Mouse (Mus musculus): ENCODE data around the gene Mid1. TPM values are rescaled to one million over a fixed set of nuclear protein-coding genes. Genes with fewer than 3 reads are reported as not detected.
"Not testable (repeated sequence)": the region's sequence is repeated elsewhere in the genome, so short reads cannot be mapped to it uniquely, and the experiment has no call there.

Gene Mid1
- polyA plus RNA-seq, 1 experiment from 2014 or later, result 4.7 TPM

DNA sequence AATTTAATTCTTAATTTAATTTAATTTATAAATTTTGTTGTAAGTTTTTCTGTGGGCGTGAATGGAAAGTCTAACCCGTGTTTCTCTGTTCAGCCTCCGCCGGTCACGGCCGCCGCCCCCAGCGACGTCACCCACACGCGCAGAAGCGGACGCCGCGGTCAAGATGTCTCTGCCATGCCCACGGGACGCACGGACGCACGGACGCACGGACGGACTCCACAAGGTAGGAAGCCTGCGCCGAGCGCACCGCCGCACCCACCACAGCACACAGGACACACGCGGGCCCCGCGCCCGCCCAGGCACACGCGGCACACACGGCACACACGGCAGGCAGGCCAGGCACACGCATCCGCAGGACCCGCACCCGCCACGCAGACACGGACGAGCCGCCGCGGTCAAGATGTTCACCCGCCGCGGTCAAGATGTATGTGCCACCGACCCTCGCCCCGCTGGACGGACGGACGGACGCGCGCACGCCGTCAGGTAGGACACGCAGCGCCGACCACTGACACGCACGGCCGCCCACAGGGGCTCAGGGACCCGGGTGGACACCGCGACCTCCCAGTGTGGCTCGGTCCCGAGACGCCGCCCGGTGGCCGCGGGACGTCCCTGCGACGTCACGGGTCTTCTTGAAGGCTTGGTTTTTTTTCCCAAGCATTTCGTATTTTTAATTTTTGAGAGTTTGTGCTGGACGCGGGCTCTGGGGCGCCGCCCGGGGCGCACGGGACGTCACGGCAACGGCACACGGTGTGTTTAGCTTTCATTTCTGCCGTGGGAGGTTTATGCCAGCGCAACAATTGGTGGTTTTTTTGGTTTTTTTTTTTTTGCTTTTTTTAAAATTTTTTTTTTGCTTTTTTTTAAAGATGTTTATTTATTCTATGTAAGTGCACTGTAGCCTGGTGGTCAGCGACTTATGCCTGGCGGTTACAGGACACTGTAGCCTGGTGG, 325.9 kb downstream of the Mid1 start:
- H3K9me3 ChIP-seq (replicated peaks; ENCODE audit: low read length), result peaks cover 18% of the 10 kb centered on the region; the same call in 1 of the 2 replicates
- not testable (repeated sequence) for H3K27me3 ChIP-seq (ENCODE audit: insufficient read depth, low read length); H3K4me1 ChIP-seq (replicated peaks; ENCODE audit: insufficient read depth, low read length); H3K9ac ChIP-seq (ENCODE audit: low read depth, low read length); H3K27ac ChIP-seq; H3K36me3 ChIP-seq (ENCODE audit: insufficient read depth, low read length)
- peak overlapping the region; percentile 11; the same call in 1 of the 2 replicates for H3K4me2 ChIP-seq (ENCODE audit: low read length)
- peak overlapping the region; percentile 10; the same call in 1 of the 2 replicates for H3K4me3 ChIP-seq (replicated peaks; ENCODE audit: low read depth, low read length)
- WGBS, result 76% methylated on average over 97 of the region's 97 CpGs
- ATAC-seq (replicated peaks; ENCODE audit: low FRiP score, low read depth) (peak; percentile 35), DNase-seq (ENCODE audit: low spot score) (peak; percentile 49)
- TF ChIP-seq CTCF (IDR thresholded peaks at IDR 0.05; ENCODE audit: low read depth), result peak; percentile 61; the same call in 1 of the 2 replicates

DNA sequence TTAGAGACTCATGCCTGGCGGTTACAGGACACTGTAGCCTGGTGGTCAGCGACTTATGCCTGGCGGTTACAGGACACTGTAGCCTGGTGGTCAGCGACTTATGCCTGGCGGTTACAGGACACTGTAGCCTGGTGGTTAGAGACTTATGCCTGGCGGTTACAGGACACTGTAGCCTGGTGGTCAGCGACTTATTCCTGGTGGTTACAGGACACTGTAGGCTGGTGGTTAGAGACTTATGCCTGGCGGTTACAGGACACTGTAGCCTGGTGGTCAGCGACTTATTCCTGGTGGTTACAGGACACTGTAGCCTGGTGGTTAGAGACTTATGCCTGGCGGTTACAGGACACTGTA, 326.5 kb downstream of the Mid1 start:
- not testable (repeated sequence) for H3K4me1 ChIP-seq (replicated peaks; ENCODE audit: insufficient read depth, low read length); H3K4me3 ChIP-seq (replicated peaks; ENCODE audit: low read depth, low read length); H3K4me2 ChIP-seq (ENCODE audit: low read length); H3K27me3 ChIP-seq (ENCODE audit: insufficient read depth, low read length); H3K27ac ChIP-seq; H3K36me3 ChIP-seq (ENCODE audit: insufficient read depth, low read length); ATAC-seq (replicated peaks; ENCODE audit: low FRiP score, low read depth); DNase-seq (ENCODE audit: low spot score); H3K9ac ChIP-seq (ENCODE audit: low read depth, low read length)
- 97% methylated on average over 9 of the region's 10 CpGs for WGBS
- H3K9me3 ChIP-seq (replicated peaks; ENCODE audit: low read length), result peaks cover 18% of the 10 kb centered on the region; the same call in 1 of the 2 replicates

DNA sequence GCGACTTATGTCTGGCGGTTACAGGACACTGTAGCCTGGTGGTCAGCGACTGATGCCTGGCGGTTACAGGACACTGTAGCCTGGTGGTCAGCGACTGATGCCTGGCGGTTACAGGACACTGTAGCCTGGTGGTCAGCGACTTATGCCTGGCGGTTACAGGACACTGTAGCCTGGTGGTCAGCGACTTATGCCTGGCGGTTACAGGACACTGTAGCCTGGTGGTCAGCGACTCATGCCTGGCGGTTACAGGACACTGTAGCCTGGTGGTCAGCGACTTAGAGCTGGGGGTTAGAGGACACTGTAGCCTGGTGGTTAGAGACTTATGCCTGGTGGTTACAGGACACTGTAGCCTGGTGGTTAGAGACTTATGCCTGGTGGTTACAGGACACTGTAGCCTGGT, 328.4 kb downstream of the Mid1 start:
- H3K9ac ChIP-seq (ENCODE audit: low read depth, low read length); H3K4me3 ChIP-seq (replicated peaks; ENCODE audit: low read depth, low read length); ATAC-seq (replicated peaks; ENCODE audit: low FRiP score, low read depth); H3K4me1 ChIP-seq (replicated peaks; ENCODE audit: insufficient read depth, low read length); H3K27me3 ChIP-seq (ENCODE audit: insufficient read depth, low read length); H3K4me2 ChIP-seq (ENCODE audit: low read length); H3K27ac ChIP-seq; DNase-seq (ENCODE audit: low spot score): not testable (repeated sequence)
- 80% methylated on average over 12 of the region's 13 CpGs for WGBS
- Histone ChIP-seq H3K36me3 (ENCODE audit: insufficient read depth, low read length) (peaks cover 12% of the 10 kb centered on the region), H3K9me3 (replicated peaks; ENCODE audit: low read length) (peaks cover 18% of the 10 kb centered on the region; the same call in 1 of the 2 replicates)

DNA sequence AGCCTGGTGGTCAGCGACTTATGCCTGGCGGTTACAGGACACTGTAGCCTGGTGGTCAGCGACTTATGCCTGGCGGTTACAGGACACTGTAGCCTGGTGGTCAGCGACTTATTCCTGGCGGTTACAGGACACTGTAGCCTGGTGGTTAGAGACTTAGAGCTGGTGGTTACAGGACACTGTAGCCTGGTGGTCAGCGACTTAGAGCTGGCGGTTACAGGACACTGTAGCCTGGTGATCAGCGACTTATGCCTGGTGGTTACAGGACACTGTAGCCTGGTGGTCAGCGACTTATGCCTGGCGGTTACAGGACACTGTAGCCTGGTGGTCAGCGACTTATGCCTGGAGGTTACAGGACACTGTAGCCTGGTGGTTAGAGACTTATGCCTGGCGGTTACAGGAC, 329.0 kb downstream of the Mid1 start:
- DNase-seq (ENCODE audit: low spot score); H3K4me3 ChIP-seq (replicated peaks; ENCODE audit: low read depth, low read length); ATAC-seq (replicated peaks; ENCODE audit: low FRiP score, low read depth); H3K4me1 ChIP-seq (replicated peaks; ENCODE audit: insufficient read depth, low read length); H3K9ac ChIP-seq (ENCODE audit: low read depth, low read length); H3K27me3 ChIP-seq (ENCODE audit: insufficient read depth, low read length); H3K27ac ChIP-seq; H3K4me2 ChIP-seq (ENCODE audit: low read length): not testable (repeated sequence)
- 92% methylated on average over 12 of the region's 13 CpGs for WGBS
- Histone ChIP-seq H3K9me3 (replicated peaks; ENCODE audit: low read length) (peaks cover 17% of the 10 kb centered on the region; the same call in 1 of the 2 replicates), H3K36me3 (ENCODE audit: insufficient read depth, low read length) (peaks cover 17% of the 10 kb centered on the region)

DNA sequence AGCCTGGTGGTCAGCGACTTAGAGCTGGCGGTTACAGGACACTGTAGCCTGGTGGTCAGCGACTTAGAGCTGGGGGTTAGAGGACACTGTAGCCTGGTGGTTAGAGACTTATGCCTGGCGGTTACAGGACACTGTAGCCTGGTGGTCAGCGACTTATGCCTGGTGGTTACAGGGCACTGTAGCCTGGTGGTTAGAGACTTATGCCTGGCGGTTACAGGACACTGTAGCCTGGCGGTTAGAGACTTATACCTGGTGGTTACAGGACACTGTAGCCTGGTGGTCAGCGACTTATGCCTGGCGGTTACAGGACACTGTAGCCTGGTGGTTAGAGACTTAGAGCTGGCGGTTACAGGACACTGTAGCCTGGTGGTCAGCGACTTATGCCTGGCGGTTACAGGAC, 330.9 kb downstream of the Mid1 start:
- WGBS, result 94% methylated on average over 12 of the region's 12 CpGs
- not testable (repeated sequence) for DNase-seq (ENCODE audit: low spot score); H3K9ac ChIP-seq (ENCODE audit: low read depth, low read length); H3K27me3 ChIP-seq (ENCODE audit: insufficient read depth, low read length); H3K9me3 ChIP-seq (replicated peaks; ENCODE audit: low read length); H3K4me2 ChIP-seq (ENCODE audit: low read length); H3K4me3 ChIP-seq (replicated peaks; ENCODE audit: low read depth, low read length); H3K27ac ChIP-seq; ATAC-seq (replicated peaks; ENCODE audit: low FRiP score, low read depth); H3K4me1 ChIP-seq (replicated peaks; ENCODE audit: insufficient read depth, low read length)
- H3K36me3 ChIP-seq (ENCODE audit: insufficient read depth, low read length), result peaks cover 24% of the 10 kb centered on the region

DNA sequence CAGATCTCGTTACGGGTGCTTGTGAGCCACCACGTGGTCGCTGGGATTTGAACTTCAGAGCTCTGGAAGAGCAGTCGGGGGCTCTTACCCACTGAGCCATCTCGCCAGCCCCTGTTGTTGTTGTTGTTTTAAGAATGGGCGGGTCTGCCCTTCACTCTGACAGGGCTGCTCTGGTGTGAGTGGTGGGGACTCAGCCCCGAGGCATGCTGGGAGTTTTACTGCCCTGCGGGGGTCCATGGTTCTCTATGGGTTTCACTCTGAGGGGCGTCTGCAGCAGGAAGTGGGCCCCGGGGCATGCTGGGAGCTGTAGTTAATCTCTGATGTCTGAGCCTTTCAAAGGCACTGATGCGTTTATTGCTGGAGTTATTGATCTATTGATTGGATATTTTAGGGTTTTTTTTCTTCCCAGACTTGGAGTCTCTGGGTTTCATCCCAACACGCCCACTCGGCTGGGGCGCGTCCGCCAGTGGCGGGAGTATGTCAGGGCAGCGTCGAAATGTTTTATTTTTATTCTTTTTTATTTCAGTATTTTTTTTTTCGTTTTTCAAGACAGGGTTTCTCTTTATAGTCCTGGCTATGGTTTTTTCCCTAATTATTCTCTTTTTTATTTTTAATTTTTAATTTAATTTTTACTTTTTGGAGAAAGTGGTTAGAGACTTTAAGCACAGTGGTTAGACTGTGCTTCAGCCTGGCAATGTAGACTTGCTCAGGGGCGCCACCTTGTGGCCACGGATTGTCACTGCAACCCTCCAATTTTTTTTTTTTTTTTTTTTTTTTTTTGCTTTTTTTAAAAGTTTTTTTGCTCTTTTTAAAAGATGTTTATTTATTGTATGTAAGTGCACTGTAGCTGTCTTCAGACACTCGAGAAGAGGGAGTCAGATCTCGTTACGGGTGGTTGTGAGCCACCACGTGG, 332.6 kb downstream of the Mid1 start:
- ATAC-seq (replicated peaks; ENCODE audit: low FRiP score, low read depth) (peak; percentile 80), DNase-seq (ENCODE audit: low spot score) (peak; percentile 94)
- H3K27ac ChIP-seq; H3K4me1 ChIP-seq (replicated peaks; ENCODE audit: insufficient read depth, low read length); H3K4me2 ChIP-seq (ENCODE audit: low read length); H3K9ac ChIP-seq (ENCODE audit: low read depth, low read length); H3K9me3 ChIP-seq (replicated peaks; ENCODE audit: low read length); H3K27me3 ChIP-seq (ENCODE audit: insufficient read depth, low read length); H3K4me3 ChIP-seq (replicated peaks; ENCODE audit: low read depth, low read length): not testable (repeated sequence)
- peak; percentile 81 for TF ChIP-seq CTCF (IDR thresholded peaks at IDR 0.05; ENCODE audit: low read depth)
- peaks cover 21% of the 10 kb centered on the region for H3K36me3 ChIP-seq (ENCODE audit: insufficient read depth, low read length)
- 52% methylated on average over 27 of the region's 27 CpGs for WGBS

All from kidney, postnatal 0 days (tissue).